Mouse (Mus musculus) brain, adult 2 months (tissue): Measurements from ENCODE around the gene Serpina3c.
A peak's percentile ranks its signal among the peaks of the same experiment; 100 is the strongest.

Experiments
- DNase-seq: peaks from one replicate; pipeline ENCODE4 v3.0.0; 2011; ENCODE audit warnings: low read depth, low spot score

Serpina3c gene

GRCm38 (mm10) chr12:104153656-104154055 lies at the start of gene Serpina3c:
Serpina3c (minus strand) TSS chr12:104153870.
- DNase-seq, result no peak

- DNase-seq, result peak; percentile 37
Observed at GRCm38 (mm10) chr12:104190852-104191251, 37.2 kb upstream of the Serpina3c start.

GRCm38 (mm10) chr12:104189246-104189645 lies 35.6 kb upstream of the Serpina3c start:
- no peak for DNase-seq

GRCm38 (mm10) chr12:104186041-104186581 lies 32.4 kb upstream of the Serpina3c start:
- DNase-seq, result peak; percentile 80

- DNase-seq, result no peak
Observed at GRCm38 (mm10) chr12:104185046-104185445, 31.4 kb upstream of the Serpina3c start.

GRCm38 (mm10) chr12:104178987-104179386 lies 25.3 kb upstream of the Serpina3c start:
- no peak for DNase-seq

GRCm38 (mm10) chr12:104178577-104178976 lies 24.9 kb upstream of the Serpina3c start:
- no peak for DNase-seq

GRCm38 (mm10) chr12:104175636-104176035 lies 22.0 kb upstream of the Serpina3c start:
- no peak for DNase-seq

- no peak for DNase-seq
Observed at GRCm38 (mm10) chr12:104174747-104175146, 21.1 kb upstream of the Serpina3c start.

GRCm38 (mm10) chr12:104153041-104153645 lies 527 bp downstream of the Serpina3c start:
- DNase-seq, result no peak

- peak; percentile 37 for DNase-seq
Observed at GRCm38 (mm10) chr12:104151989-104152388, 1.7 kb downstream of the Serpina3c start.

GRCm38 (mm10) chr12:104145571-104145970 lies 8.1 kb downstream of the Serpina3c start:
- no peak for DNase-seq

GRCm38 (mm10) chr12:104143286-104143685 lies 10.4 kb downstream of the Serpina3c start:
- DNase-seq, result no peak

GRCm38 (mm10) chr12:104142427-104142826 lies 11.2 kb downstream of the Serpina3c start:
- DNase-seq, result no peak

- no peak for DNase-seq
Observed at GRCm38 (mm10) chr12:104141506-104141905, 12.2 kb downstream of the Serpina3c start.

GRCm38 (mm10) chr12:104140543-104141103 lies 13.0 kb downstream of the Serpina3c start:
- DNase-seq, result no peak

GRCm38 (mm10) chr12:104138216-104138615 lies 15.5 kb downstream of the Serpina3c start:
- DNase-seq, result no peak

- DNase-seq, result no peak
Observed at GRCm38 (mm10) chr12:104131041-104131440, 22.6 kb downstream of the Serpina3c start.

GRCm38 (mm10) chr12:104127696-104128095 lies 26.0 kb downstream of the Serpina3c start, which contains the start of gene Serpina3b:
Serpina3b (plus strand) TSS chr12:104127996.
- DNase-seq, result no peak

- no peak for DNase-seq
Observed at GRCm38 (mm10) chr12:104125021-104125560, 28.6 kb downstream of the Serpina3c start.

GRCm38 (mm10) chr12:104123996-104124395 lies 29.7 kb downstream of the Serpina3c start:
- peak; percentile 13 for DNase-seq

GRCm38 (mm10) chr12:104123097-104123496 lies 30.6 kb downstream of the Serpina3c start:
- no peak for DNase-seq
